Mouse (Mus musculus): Measurements from ENCODE around the gene Olfr1359.
"Not testable (repeated sequence)": the region's sequence is repeated elsewhere in the genome, so short reads cannot be mapped to it uniquely, and the experiment has no call there.

Olfr1359 gene

GRCm38 (mm10) chr13:21722373-21722925, 24.5 kb downstream of the Olfr1359 start:
- H3K27me3 ChIP-seq (ENCODE audit: insufficient read depth, low read length) = no peaks in the 10 kb centered on the region

DNA sequence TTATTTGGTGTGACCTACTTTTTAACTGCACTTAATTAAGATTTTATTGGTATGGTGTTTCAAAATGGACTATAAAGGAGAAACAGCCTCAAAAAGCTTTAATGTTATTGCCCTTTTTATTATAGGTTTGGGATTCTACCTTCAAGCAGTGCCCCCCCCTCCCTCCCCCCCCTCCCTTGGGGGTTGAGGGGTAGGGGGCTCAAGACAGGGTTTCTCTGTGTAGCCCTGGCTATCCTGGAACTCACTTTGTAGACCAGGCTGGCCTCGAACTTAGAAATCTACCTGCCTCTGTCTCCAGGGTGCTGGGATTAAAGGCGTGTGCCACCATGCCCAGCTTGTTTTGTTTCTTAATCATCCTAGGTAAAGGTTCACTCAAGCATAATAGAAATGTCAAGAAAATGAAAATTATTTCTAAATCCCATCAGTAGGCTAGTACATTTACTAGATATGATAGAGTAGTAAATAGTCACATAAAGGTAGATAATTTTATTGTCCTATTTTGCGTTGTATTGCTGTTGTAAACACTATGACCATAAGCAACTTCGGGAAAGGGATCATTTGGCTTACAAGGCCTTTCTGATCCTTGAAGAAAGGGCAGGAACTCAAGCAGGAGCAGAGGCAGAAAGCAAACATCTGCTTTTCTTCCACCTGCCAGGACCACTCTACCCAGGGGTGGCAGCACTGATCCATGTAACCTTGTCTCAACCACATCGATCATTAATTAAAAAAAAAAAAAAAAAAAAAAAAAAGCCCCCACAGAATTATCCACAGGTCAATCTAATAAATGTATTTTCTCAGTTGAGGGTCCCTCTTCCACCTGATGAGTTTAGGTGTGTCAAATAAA, 25.3 kb downstream of the Olfr1359 start:
- Histone ChIP-seq H3K36me3 (ENCODE audit: insufficient read depth, low read length) (no peaks in the 10 kb centered on the region; the same call in 1 of the 2 replicates), H3K4me3 (replicated peaks; ENCODE audit: low read length) (no peak overlapping the region), H3K9me3 (ENCODE audit: low read length) (peaks cover 41% of the 10 kb centered on the region), H3K4me1 (replicated peaks; ENCODE audit: low read depth, low read length) (peaks cover 23% of the 10 kb centered on the region), H3K27me3 (ENCODE audit: insufficient read depth, low read length) (no peaks in the 10 kb centered on the region)
- TF ChIP-seq POU5F1 (IDR thresholded peaks at IDR 0.05; ENCODE audit: borderline replicate concordance, low read length) (no peak), CTCF (conservative IDR thresholded peaks at IDR 0.05; ENCODE audit: low read length) (no peak), NANOG (IDR thresholded peaks at IDR 0.05; ENCODE audit: borderline replicate concordance, low read length) (no peak)

More at GRCm38 (mm10) chr13:21722373-21722925, 24.5 kb downstream of the Olfr1359 start:
- TF ChIP-seq NANOG (IDR thresholded peaks at IDR 0.05; ENCODE audit: borderline replicate concordance, low read length) = no peak
- TF ChIP-seq CTCF (conservative IDR thresholded peaks at IDR 0.05; ENCODE audit: low read length) = no peak
- no peak for TF ChIP-seq POU5F1 (IDR thresholded peaks at IDR 0.05; ENCODE audit: borderline replicate concordance, low read length)
- H3K4me1 ChIP-seq (replicated peaks; ENCODE audit: low read depth, low read length) = peaks cover 23% of the 10 kb centered on the region
- peak overlapping the region; percentile 39; the same call in 1 of the 2 replicates for H3K4me3 ChIP-seq (replicated peaks; ENCODE audit: low read length)
- H3K9me3 ChIP-seq (ENCODE audit: low read length) = peaks cover 33% of the 10 kb centered on the region
- no peaks in the 10 kb centered on the region; the same call in 1 of the 2 replicates for H3K36me3 ChIP-seq (ENCODE audit: insufficient read depth, low read length)

DNA sequence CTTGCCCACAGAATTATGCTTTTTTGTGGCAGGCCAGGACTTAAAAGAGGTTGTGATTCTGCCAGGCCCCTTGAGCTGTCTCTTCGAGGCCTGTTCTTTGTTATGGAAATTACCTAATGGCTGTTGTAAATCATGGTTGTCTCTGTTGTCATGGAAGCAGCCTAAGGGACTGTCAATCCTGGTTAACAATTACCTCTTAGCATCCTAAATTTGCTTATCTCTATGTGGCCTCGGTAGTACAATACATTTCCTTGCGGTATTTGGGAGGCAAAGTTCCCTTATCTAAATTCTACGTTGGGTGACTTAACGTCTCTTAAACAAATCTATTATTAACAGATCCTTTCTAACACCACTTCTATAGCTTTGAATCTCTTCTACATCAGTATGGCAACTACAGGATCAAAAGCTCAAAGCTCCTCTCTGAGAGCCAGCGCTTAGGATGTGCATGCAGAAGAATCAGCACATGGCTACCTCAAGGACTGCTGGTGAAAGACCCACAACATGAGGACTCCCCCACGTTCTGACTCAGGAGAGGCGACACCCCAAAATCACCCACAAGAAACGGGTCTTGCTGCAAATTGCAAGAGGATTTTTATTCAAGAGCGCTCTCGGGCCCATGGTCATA, 30.1 kb downstream of the Olfr1359 start:
- H3K9me3 ChIP-seq (ENCODE audit: low read length) = peaks cover 65% of the 10 kb centered on the region
- peaks cover under 1% of the 10 kb centered on the region; the same call in 1 of the 2 replicates for H3K4me1 ChIP-seq (replicated peaks; ENCODE audit: low read depth, low read length)
- H3K36me3 ChIP-seq (ENCODE audit: insufficient read depth, low read length) = no peaks in the 10 kb centered on the region; the same call in 1 of the 2 replicates
- TF ChIP-seq CTCF (conservative IDR thresholded peaks at IDR 0.05; ENCODE audit: low read length) (no peak), NANOG (IDR thresholded peaks at IDR 0.05; ENCODE audit: borderline replicate concordance, low read length) (no peak), POU5F1 (IDR thresholded peaks at IDR 0.05; ENCODE audit: borderline replicate concordance, low read length) (no peak)
- H3K4me3 ChIP-seq (replicated peaks; ENCODE audit: low read length) = no peak overlapping the region
- H3K27me3 ChIP-seq (ENCODE audit: insufficient read depth, low read length) = 0 out of 2 replicates have a peak, but pooled peaks cover 5% of the 10 kb centered on the region

- Histone ChIP-seq H3K27me3 (ENCODE audit: insufficient read depth, low read length) (0 out of 2 replicates have a peak, but pooled peaks cover 5% of the 10 kb centered on the region), H3K9me3 (ENCODE audit: low read length) (peaks cover 61% of the 10 kb centered on the region), H3K4me1 (replicated peaks; ENCODE audit: low read depth, low read length) (peaks cover 12% of the 10 kb centered on the region), H3K36me3 (ENCODE audit: insufficient read depth, low read length) (no peaks in the 10 kb centered on the region; the same call in 1 of the 2 replicates), H3K4me3 (replicated peaks; ENCODE audit: low read length) (no peak overlapping the region)
- no peak for TF ChIP-seq NANOG (IDR thresholded peaks at IDR 0.05; ENCODE audit: borderline replicate concordance, low read length)
- no peak for TF ChIP-seq CTCF (conservative IDR thresholded peaks at IDR 0.05; ENCODE audit: low read length)
- no peak for TF ChIP-seq POU5F1 (IDR thresholded peaks at IDR 0.05; ENCODE audit: borderline replicate concordance, low read length)
These were observed 31.6 kb downstream of the Olfr1359 start for GRCm38 (mm10) chr13:21729544-21729943.

GRCm38 (mm10) chr13:21733466-21733865, 35.6 kb downstream of the Olfr1359 start:
- Histone ChIP-seq H3K4me1 (replicated peaks; ENCODE audit: low read depth, low read length) (peaks cover 19% of the 10 kb centered on the region), H3K4me3 (replicated peaks; ENCODE audit: low read length) (no peak overlapping the region), H3K36me3 (ENCODE audit: insufficient read depth, low read length) (no peaks in the 10 kb centered on the region), H3K9me3 (ENCODE audit: low read length) (peaks cover 22% of the 10 kb centered on the region), H3K27me3 (ENCODE audit: insufficient read depth, low read length) (0 out of 2 replicates have a peak, but pooled peaks cover 5% of the 10 kb centered on the region)
- TF ChIP-seq POU5F1 (IDR thresholded peaks at IDR 0.05; ENCODE audit: borderline replicate concordance, low read length) (no peak), CTCF (conservative IDR thresholded peaks at IDR 0.05; ENCODE audit: low read length) (peak; percentile 23; the same call in 1 of the 2 replicates)

DNA sequence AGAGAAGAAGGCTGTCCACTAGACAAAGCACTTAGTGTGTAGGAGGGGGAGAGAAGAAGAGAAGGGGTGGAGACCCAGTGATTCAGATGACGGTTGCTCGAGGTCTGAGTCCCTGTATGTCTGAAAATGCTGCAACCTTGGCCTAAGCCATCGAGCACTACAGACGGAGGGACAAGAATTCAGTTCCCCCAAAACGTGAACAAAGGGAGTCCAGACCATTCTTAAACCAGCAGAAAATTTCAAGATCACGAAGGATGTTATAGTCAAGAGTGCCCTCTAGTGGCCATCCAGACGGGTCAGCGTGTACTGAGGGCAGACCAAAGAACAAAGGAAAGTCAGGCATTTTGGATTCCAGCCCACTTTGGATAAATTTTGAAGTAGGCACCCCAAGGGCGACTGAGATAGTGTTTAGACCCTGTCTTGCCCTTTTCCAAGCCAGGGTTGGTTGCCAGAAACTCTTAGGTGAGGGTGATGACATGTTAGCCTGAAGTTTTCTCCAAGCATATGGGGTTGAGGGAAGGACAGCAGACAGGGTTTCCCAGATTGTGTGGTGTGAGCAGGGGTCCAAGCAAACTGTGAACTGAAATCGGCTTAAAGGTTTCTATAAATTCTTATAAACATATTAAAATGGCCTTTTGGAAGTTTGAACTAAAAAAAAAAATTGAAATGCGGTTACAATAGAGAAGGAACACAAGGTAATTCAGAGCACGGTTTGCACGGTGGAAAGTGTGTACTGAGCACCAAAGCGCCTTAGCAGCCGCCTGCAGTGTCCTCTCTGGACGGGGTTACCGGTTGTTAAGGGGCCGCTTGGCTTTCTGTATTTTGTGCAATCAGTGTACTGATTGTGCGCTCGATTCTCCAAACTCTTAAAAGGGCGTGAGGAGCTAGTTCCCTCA, 36.3 kb downstream of the Olfr1359 start:
- H3K27me3 ChIP-seq (ENCODE audit: insufficient read depth, low read length) = 0 out of 2 replicates have a peak, but pooled peaks cover 5% of the 10 kb centered on the region
- peaks cover 19% of the 10 kb centered on the region for H3K4me1 ChIP-seq (replicated peaks; ENCODE audit: low read depth, low read length)
- TF ChIP-seq CTCF (conservative IDR thresholded peaks at IDR 0.05; ENCODE audit: low read length) (peak; percentile 86), NANOG (IDR thresholded peaks at IDR 0.05; ENCODE audit: borderline replicate concordance, low read length) (no peak), POU5F1 (IDR thresholded peaks at IDR 0.05; ENCODE audit: borderline replicate concordance, low read length) (no peak)
- H3K36me3 ChIP-seq (ENCODE audit: insufficient read depth, low read length) = no peaks in the 10 kb centered on the region
- peak overlapping the region; percentile 70 for H3K4me3 ChIP-seq (replicated peaks; ENCODE audit: low read length)
- peaks cover 16% of the 10 kb centered on the region for H3K9me3 ChIP-seq (ENCODE audit: low read length)

DNA sequence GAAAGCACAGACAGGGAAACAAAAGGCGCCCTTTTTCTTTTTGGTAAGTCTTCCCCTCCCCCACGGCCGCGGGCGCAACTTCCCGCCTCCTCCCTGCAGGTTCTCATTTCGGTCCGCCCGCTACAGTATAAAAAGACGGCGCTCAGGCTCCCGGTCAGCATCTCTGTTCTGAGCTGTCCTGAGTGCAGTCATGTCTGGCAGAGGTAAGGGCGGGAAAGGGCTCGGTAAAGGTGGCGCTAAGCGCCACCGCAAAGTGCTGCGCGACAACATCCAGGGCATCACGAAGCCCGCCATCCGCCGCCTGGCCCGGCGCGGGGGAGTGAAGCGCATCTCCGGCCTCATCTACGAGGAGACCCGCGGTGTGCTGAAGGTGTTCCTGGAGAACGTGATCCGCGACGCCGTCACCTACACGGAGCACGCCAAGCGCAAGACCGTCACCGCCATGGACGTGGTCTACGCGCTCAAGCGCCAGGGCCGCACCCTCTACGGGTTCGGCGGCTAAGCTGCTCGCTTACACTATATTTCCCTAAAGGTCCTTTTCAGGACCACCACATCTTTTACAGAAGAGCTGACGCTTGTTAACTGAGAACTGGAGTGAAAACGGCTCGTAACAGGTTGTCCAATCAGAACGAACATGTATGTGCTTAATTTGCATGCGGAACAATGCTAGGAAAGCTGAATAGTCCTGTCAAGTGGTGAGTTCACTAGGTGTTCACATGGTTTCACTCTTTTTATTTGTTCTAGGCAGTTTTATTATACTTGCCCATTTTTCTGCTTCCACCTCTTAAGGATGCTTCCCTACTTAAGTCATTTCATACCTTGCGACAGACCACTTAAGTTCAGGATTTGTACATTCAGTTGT, 37.2 kb downstream of the Olfr1359 start, which contains the start of gene Hist1h4j:
Gene Hist1h4j, plus strand, starts transcription at position 159 of the 862 bp plus-strand sequence.
- Histone ChIP-seq H3K4me1 (replicated peaks; ENCODE audit: low read depth, low read length) (peaks cover 19% of the 10 kb centered on the region), H3K4me3 (replicated peaks; ENCODE audit: low read length) (peak within 1 kb of the TSS; percentile 70)
- H3K36me3 ChIP-seq (ENCODE audit: insufficient read depth, low read length); H3K27me3 ChIP-seq (ENCODE audit: insufficient read depth, low read length); H3K9me3 ChIP-seq (ENCODE audit: low read length): not testable (repeated sequence)

Measured in E14TG2a.4 (cell line).